Mouse (Mus musculus) lung, embryonic 15.5 days (tissue): ENCODE measurements around the gene Lamtor1. TPM values are rescaled to one million over a fixed set of nuclear protein-coding genes. Genes with fewer than 3 reads are reported as not detected.

ENCODE experiments used
- ATAC-seq: fragments of 200-750 bp; cut with Nextera tagmentation; 2 replicates; pipeline ENCODE4 v1.8.0; 2017; ENCODE audit warnings: moderate number of reproducible peaks, borderline replicate concordance; ENCODE audit not compliant: low FRiP score, low TSS enrichment; ENCODE audit errors: extremely low read depth
- H3K27ac ChIP-seq: fragments of 300-500 bp; sonication (generic); 2 replicates; pipeline ENCODE4 v1.5.1; 2015; ENCODE audit warnings: moderate library complexity, mild to moderate bottlenecking, inconsistent platforms
- H3K27me3 ChIP-seq: fragments of 300-500 bp; sonication (generic); 2 replicates; pipeline ENCODE4 v1.6.1; 2015; ENCODE audit warnings: inconsistent platforms
- H3K36me3 ChIP-seq: fragments of 300-500 bp; sonication (generic); 2 replicates; pipeline ENCODE4 v1.6.1; 2015; ENCODE audit warnings: inconsistent platforms
- H3K4me1 ChIP-seq: fragments of 300-500 bp; sonication (generic); 2 replicates; pipeline ENCODE4 v1.6.1; 2015; ENCODE audit warnings: inconsistent platforms
- H3K4me2 ChIP-seq: fragments of 300-500 bp; sonication (generic); 2 replicates; pipeline ENCODE4 v1.6.1; 2015; ENCODE audit warnings: inconsistent platforms, mild to moderate bottlenecking, moderate library complexity
- H3K4me3 ChIP-seq: fragments of 300-500 bp; sonication (generic); 2 replicates; pipeline ENCODE4 v1.5.1; 2015; ENCODE audit warnings: mild to moderate bottlenecking, inconsistent platforms
- H3K9ac ChIP-seq: fragments of 300-500 bp; sonication (generic); 2 replicates; pipeline ENCODE4 v1.6.1; 2015; ENCODE audit warnings: inconsistent platforms
- H3K9me3 ChIP-seq: fragments of 300-500 bp; sonication (generic); 2 replicates; pipeline ENCODE4 v1.6.1; 2016; ENCODE audit warnings: inconsistent platforms
- WGBS: fragments of 180-500 bp; shearing (Covaris S2); methylation state at CpG from one replicate; pipeline ENCODE4 v1.1.7; 2015; 5-methylcytosine and 5-hydroxymethylcytosine counted together
- polyA plus RNA-seq: library from polyadenylated mRNA; unstranded; fragments of >200 nt; fragmentation: Nextera tagmentation; extraction: Ambion mirVana; gene quantifications from 2 replicates; pipeline ENCODE4 v1.2.1, GENCODE M21; 2015

Lamtor1 gene
- polyA plus RNA-seq, 1 experiment from 2014 or later: 165 TPM

- WGBS: 51% methylated on average over 3 of the region's 3 CpGs
- Histone ChIP-seq H3K36me3 (no peaks in the 10 kb centered on the region), H3K4me2 (no peak overlapping the region), H3K9ac (no peak overlapping the region), H3K4me1 (no peaks in the 10 kb centered on the region), H3K27me3 (no peaks in the 10 kb centered on the region), H3K27ac (no peak overlapping the region), H3K9me3 (no peaks in the 10 kb centered on the region), H3K4me3 (no peak overlapping the region)
- ATAC-seq: no peak
Measured at GRCm38 (mm10) chr7:101871296-101871695, 34.4 kb upstream of the Lamtor1 start.

GRCm38 (mm10) chr7:101875978-101876377, 29.7 kb upstream of the Lamtor1 start:
- H3K4me2 ChIP-seq: no peak overlapping the region
- H3K27ac ChIP-seq: no peak overlapping the region
- H3K9me3 ChIP-seq: no peaks in the 10 kb centered on the region
- WGBS: 89% methylated on average over 1 of the region's 1 CpGs
- H3K36me3 ChIP-seq: no peaks in the 10 kb centered on the region
- H3K4me1 ChIP-seq: no peaks in the 10 kb centered on the region
- ATAC-seq: no peak
- H3K4me3 ChIP-seq: no peak overlapping the region
- H3K9ac ChIP-seq: no peak overlapping the region
- H3K27me3 ChIP-seq: no peaks in the 10 kb centered on the region

- no peak overlapping the region for H3K4me3 ChIP-seq
- H3K27ac ChIP-seq: no peak overlapping the region
- no peak for ATAC-seq
- no peaks in the 10 kb centered on the region for H3K27me3 ChIP-seq
- H3K4me2 ChIP-seq: no peak overlapping the region
- no peaks in the 10 kb centered on the region for H3K36me3 ChIP-seq
- H3K9me3 ChIP-seq: no peaks in the 10 kb centered on the region
- 62% methylated on average over 4 of the region's 4 CpGs for WGBS
- no peaks in the 10 kb centered on the region for H3K4me1 ChIP-seq
- no peak overlapping the region for H3K9ac ChIP-seq
Measured at GRCm38 (mm10) chr7:101880855-101881254, 24.8 kb upstream of the Lamtor1 start.

- H3K27ac ChIP-seq: no peak overlapping the region
- H3K4me1 ChIP-seq: no peaks in the 10 kb centered on the region
- 66% methylated on average over 9 of the region's 9 CpGs for WGBS
- no peak for ATAC-seq
- H3K27me3 ChIP-seq: no peaks in the 10 kb centered on the region
- H3K4me2 ChIP-seq: no peak overlapping the region
- no peaks in the 10 kb centered on the region for H3K9me3 ChIP-seq
- no peaks in the 10 kb centered on the region for H3K36me3 ChIP-seq
- no peak overlapping the region for H3K4me3 ChIP-seq
- H3K9ac ChIP-seq: no peak overlapping the region
Measured at GRCm38 (mm10) chr7:101882413-101883154, 23.1 kb upstream of the Lamtor1 start.

- H3K27ac ChIP-seq: no peak overlapping the region
- H3K27me3 ChIP-seq: no peaks in the 10 kb centered on the region
- H3K36me3 ChIP-seq: no peaks in the 10 kb centered on the region
- no peak for ATAC-seq
- H3K9ac ChIP-seq: no peak overlapping the region
- H3K4me3 ChIP-seq: no peak overlapping the region
- H3K4me1 ChIP-seq: no peaks in the 10 kb centered on the region
- 93% methylated on average over 4 of the region's 4 CpGs for WGBS
- no peaks in the 10 kb centered on the region for H3K9me3 ChIP-seq
- no peak overlapping the region for H3K4me2 ChIP-seq
Measured at GRCm38 (mm10) chr7:101884160-101884559, 21.5 kb upstream of the Lamtor1 start.

GRCm38 (mm10) chr7:101886274-101886673, 19.4 kb upstream of the Lamtor1 start:
- Histone ChIP-seq H3K36me3 (no peaks in the 10 kb centered on the region), H3K4me2 (no peak overlapping the region), H3K27me3 (no peaks in the 10 kb centered on the region), H3K27ac (no peak overlapping the region), H3K9ac (no peak overlapping the region), H3K4me1 (no peaks in the 10 kb centered on the region), H3K4me3 (no peak overlapping the region), H3K9me3 (no peaks in the 10 kb centered on the region)
- WGBS: 81% methylated on average over 6 of the region's 6 CpGs
- no peak for ATAC-seq

GRCm38 (mm10) chr7:101888460-101888859, 17.2 kb upstream of the Lamtor1 start:
- H3K4me3 ChIP-seq: no peak overlapping the region
- no peak overlapping the region for H3K4me2 ChIP-seq
- ATAC-seq: no peak
- no peaks in the 10 kb centered on the region for H3K9me3 ChIP-seq
- H3K36me3 ChIP-seq: no peaks in the 10 kb centered on the region
- 79% methylated on average over 4 of the region's 4 CpGs for WGBS
- H3K4me1 ChIP-seq: no peaks in the 10 kb centered on the region
- H3K27me3 ChIP-seq: no peaks in the 10 kb centered on the region
- H3K27ac ChIP-seq: no peak overlapping the region
- no peak overlapping the region for H3K9ac ChIP-seq

- peak overlapping the region; percentile 66 for H3K4me3 ChIP-seq
- H3K27ac ChIP-seq: peak overlapping the region; percentile 95
- 0 out of 2 replicates have a peak, but pooled peaks have one; percentile 1 for ATAC-seq
- peaks cover 11% of the 10 kb centered on the region; the same call in 1 of the 2 replicates for H3K4me1 ChIP-seq
- H3K36me3 ChIP-seq: 0 out of 2 replicates have a peak, but pooled peaks cover under 1% of the 10 kb centered on the region
- no peaks in the 10 kb centered on the region for H3K9me3 ChIP-seq
- peak overlapping the region; percentile 47 for H3K9ac ChIP-seq
- H3K27me3 ChIP-seq: no peaks in the 10 kb centered on the region
- 37% methylated on average over 9 of the region's 9 CpGs for WGBS
- H3K4me2 ChIP-seq: peak overlapping the region; percentile 46
Measured at GRCm38 (mm10) chr7:101895695-101896094, 10.0 kb upstream of the Lamtor1 start.

GRCm38 (mm10) chr7:101896104-101897066, 9.3 kb upstream of the Lamtor1 start:
- H3K4me3 ChIP-seq: peak overlapping the region; percentile 66
- peaks cover 11% of the 10 kb centered on the region; the same call in 1 of the 2 replicates for H3K4me1 ChIP-seq
- ATAC-seq: peak; percentile 98
- no peaks in the 10 kb centered on the region for H3K9me3 ChIP-seq
- H3K36me3 ChIP-seq: peaks cover 4% of the 10 kb centered on the region; the same call in 1 of the 2 replicates
- WGBS: under 1% methylated on average over 57 of the region's 57 CpGs
- H3K9ac ChIP-seq: peak overlapping the region; percentile 60
- no peaks in the 10 kb centered on the region for H3K27me3 ChIP-seq
- peak overlapping the region; percentile 95 for H3K27ac ChIP-seq
- peak overlapping the region; percentile 56 for H3K4me2 ChIP-seq

GRCm38 (mm10) chr7:101900331-101901097, 5.2 kb upstream of the Lamtor1 start:
- 86% methylated on average over 16 of the region's 16 CpGs for WGBS
- ATAC-seq: no peak
- H3K27me3 ChIP-seq: no peaks in the 10 kb centered on the region

GRCm38 (mm10) chr7:101901969-101902368, 3.7 kb upstream of the Lamtor1 start:
- ATAC-seq: no peak
- H3K4me2 ChIP-seq: no peak overlapping the region
- WGBS: 93% methylated on average over 10 of the region's 10 CpGs
- H3K27ac ChIP-seq: no peak overlapping the region
- H3K4me1 ChIP-seq: peaks cover 18% of the 10 kb centered on the region
- no peak overlapping the region for H3K9ac ChIP-seq
- peaks cover 4% of the 10 kb centered on the region; the same call in 1 of the 2 replicates for H3K36me3 ChIP-seq
- H3K9me3 ChIP-seq: no peaks in the 10 kb centered on the region
- no peaks in the 10 kb centered on the region for H3K27me3 ChIP-seq
- no peak overlapping the region for H3K4me3 ChIP-seq

More at GRCm38 (mm10) chr7:101900331-101901097, 5.2 kb upstream of the Lamtor1 start:
- Histone ChIP-seq H3K4me1 (peaks cover 12% of the 10 kb centered on the region), H3K27ac (no peak overlapping the region), H3K9me3 (no peaks in the 10 kb centered on the region), H3K36me3 (peaks cover 4% of the 10 kb centered on the region; the same call in 1 of the 2 replicates), H3K4me2 (no peak overlapping the region), H3K9ac (no peak overlapping the region), H3K4me3 (no peak overlapping the region)
